Mouse (Mus musculus) testis, adult 2 months (tissue): Measurements from ENCODE around the gene Ubr4. TPM values are rescaled to one million over a fixed set of nuclear protein-coding genes. Genes with fewer than 3 reads are reported as not detected.

Experiments used
- H3K27ac ChIP-seq: fragments of 200-500 bp; 2 replicates; pipeline ENCODE4 v1.5.1; 2012; ENCODE audit warnings: low read depth, low read length; ENCODE audit not compliant: control insufficient read depth, insufficient read depth
- H3K27me3 ChIP-seq: fragments of 200-500 bp; 2 replicates; pipeline ENCODE4 v1.6.1; 2012; ENCODE audit warnings: mild to moderate bottlenecking, low read length, moderate library complexity; ENCODE audit not compliant: control insufficient read depth, insufficient read depth
- H3K36me3 ChIP-seq: fragments of 200-500 bp; 2 replicates; pipeline ENCODE4 v1.6.1; 2012; ENCODE audit warnings: mild to moderate bottlenecking, low read length; ENCODE audit not compliant: control insufficient read depth, insufficient read depth
- H3K4me1 ChIP-seq: fragments of 200-500 bp; 2 replicates; pipeline ENCODE4 v1.6.1; 2012; ENCODE audit warnings: low read length; ENCODE audit not compliant: control insufficient read depth, insufficient read depth
- H3K4me3 ChIP-seq: fragments of 200-500 bp; 2 replicates; pipeline ENCODE4 v1.5.1; 2012; ENCODE audit warnings: low read depth, mild to moderate bottlenecking, low read length, moderate library complexity, mixed read lengths; ENCODE audit not compliant: control insufficient read depth
- CTCF ChIP-seq: fragments of 200-500 bp; IDR thresholded peaks from 2 replicates; pipeline ENCODE4 v1.5.1; 2012; ENCODE audit warnings: low read depth, mild to moderate bottlenecking, inconsistent platforms, low read length, moderate library complexity; ENCODE audit not compliant: control insufficient read depth, insufficient read depth, insufficient replicate concordance
- POLR2A ChIP-seq: fragments of 200-500 bp; IDR thresholded peaks from 2 replicates; pipeline ENCODE4 v1.6.1; 2012; ENCODE audit warnings: low read depth, mild to moderate bottlenecking, inconsistent platforms, low read length, moderate library complexity; ENCODE audit not compliant: control insufficient read depth
- polyA plus RNA-seq: library from polyadenylated mRNA; depleted of rRNA; stranded (reverse); fragments of >200 nt; gene quantifications from 2 replicates; pipeline ENCODE4 v1.2.3, GENCODE M21; 2012

The Ubr4 gene
- polyA plus RNA-seq, 1 experiment = 312 TPM

DNA sequence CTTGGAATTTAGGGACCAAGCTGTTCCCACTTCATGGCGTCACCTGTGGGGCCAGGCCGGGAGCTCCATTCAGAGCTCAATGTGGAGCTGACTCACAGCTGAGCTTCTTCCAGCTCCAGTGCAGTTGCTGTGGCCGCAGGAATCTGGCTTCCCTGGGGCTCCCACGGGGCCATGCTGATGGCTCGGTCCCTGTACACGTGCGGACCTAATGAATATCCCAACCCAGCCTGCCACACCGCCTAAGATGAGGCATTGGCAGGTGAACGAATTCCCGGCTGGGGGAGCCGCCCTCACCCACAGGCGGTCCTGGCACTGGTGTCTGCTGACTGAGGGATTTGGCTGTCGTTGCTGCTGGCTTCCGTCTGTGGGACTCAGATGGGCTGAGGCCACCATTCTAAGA lies 148.4 kb downstream of the Ubr4 start:
- no peak overlapping the region for H3K4me3 ChIP-seq

GRCm38 (mm10) chr4:139501702-139502101 lies 149.3 kb downstream of the Ubr4 start:
- Histone ChIP-seq H3K4me1 (no peaks in the 10 kb centered on the region), H3K27me3 (no peaks in the 10 kb centered on the region), H3K36me3 (no peaks in the 10 kb centered on the region), H3K27ac (no peak overlapping the region), H3K4me3 (no peak overlapping the region)
- TF ChIP-seq CTCF (no peak), POLR2A (no peak)

More for the DNA sequence above, 148.4 kb downstream of the Ubr4 start:
- Histone ChIP-seq H3K27ac (no peak overlapping the region), H3K27me3 (no peaks in the 10 kb centered on the region), H3K4me1 (no peaks in the 10 kb centered on the region), H3K36me3 (no peaks in the 10 kb centered on the region)
- TF ChIP-seq CTCF (no peak), POLR2A (no peak)

DNA sequence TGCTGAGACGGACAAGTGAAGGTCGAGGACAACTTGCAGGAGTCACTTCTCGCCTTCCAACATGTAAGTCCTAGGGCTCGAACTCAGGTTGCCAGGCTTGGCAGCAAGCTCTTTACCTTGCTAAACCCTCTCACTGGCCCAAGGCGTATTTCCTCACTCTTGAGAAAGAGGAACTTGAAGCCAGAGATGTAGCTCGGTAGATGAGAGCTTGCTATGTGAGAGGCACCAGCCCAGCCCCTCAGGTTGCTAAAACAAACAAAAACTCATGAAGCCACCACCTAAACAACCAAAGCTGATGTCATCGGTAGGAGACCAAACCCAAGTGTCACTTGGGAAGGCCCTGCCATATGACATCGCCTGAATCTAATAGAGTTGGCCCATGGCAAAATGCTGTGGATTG lies 151.5 kb downstream of the Ubr4 start:
- no peaks in the 10 kb centered on the region for H3K27me3 ChIP-seq
- no peak overlapping the region for H3K4me3 ChIP-seq
- TF ChIP-seq CTCF (no peak), POLR2A (no peak)
- H3K4me1 ChIP-seq = peaks cover under 1% of the 10 kb centered on the region; the same call in 1 of the 2 replicates
- no peak overlapping the region for H3K27ac ChIP-seq
- H3K36me3 ChIP-seq = no peaks in the 10 kb centered on the region

DNA sequence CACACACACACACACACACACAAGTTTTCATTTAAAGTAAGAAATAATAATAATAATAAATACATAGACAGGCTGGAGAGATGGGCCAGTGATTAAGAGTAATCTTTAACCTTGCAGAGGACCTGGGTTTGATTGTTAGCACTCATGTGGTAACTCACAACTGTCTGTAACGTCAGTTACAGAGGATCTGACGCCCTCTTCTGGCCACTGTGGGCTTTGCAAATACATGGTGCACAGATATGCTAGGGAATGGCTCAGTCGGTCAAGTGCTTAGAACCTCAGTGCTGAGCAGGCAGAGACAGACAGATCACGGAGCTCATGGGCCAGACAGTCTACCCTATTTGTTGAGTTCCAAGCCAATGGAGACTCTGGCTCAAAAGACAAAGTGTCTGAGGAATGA lies 153.3 kb downstream of the Ubr4 start:
- Histone ChIP-seq H3K4me1 (peaks cover 7% of the 10 kb centered on the region), H3K27me3 (no peaks in the 10 kb centered on the region), H3K27ac (no peak overlapping the region), H3K36me3 (no peaks in the 10 kb centered on the region), H3K4me3 (no peak overlapping the region)
- TF ChIP-seq POLR2A = no peak
- no peak for TF ChIP-seq CTCF

GRCm38 (mm10) chr4:139506727-139507126 lies 154.3 kb downstream of the Ubr4 start:
- no peaks in the 10 kb centered on the region for H3K27me3 ChIP-seq
- H3K27ac ChIP-seq = no peak overlapping the region
- H3K4me1 ChIP-seq = peaks cover 7% of the 10 kb centered on the region
- no peak overlapping the region for H3K4me3 ChIP-seq
- no peak for TF ChIP-seq POLR2A
- no peak for TF ChIP-seq CTCF
- no peaks in the 10 kb centered on the region for H3K36me3 ChIP-seq

DNA sequence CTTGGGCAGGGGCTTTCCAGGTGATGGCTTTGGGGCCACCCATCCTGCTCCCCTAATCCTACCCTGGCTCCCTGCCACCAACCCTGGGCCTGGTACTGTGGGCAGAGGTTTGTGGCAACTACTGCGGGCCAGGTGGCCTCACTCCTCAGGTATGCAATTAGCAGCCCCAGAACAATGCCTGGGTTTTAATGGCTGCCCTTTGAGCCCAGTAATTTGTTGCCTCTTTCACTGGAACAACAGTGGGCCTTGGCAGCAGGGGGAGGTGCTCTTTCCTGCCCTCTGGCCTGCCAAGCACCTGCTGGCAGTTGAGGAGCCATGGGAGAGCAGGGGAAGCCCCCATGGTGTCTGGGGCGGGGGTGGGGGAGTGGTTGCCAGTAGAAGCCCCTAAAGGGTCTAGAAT lies 156.7 kb downstream of the Ubr4 start:
- TF ChIP-seq POLR2A (no peak), CTCF (no peak)
- Histone ChIP-seq H3K4me1 (peaks cover 7% of the 10 kb centered on the region), H3K27me3 (no peaks in the 10 kb centered on the region), H3K36me3 (no peaks in the 10 kb centered on the region), H3K4me3 (no peak overlapping the region), H3K27ac (no peak overlapping the region)

- Histone ChIP-seq H3K36me3 (no peaks in the 10 kb centered on the region), H3K4me1 (peaks cover 7% of the 10 kb centered on the region), H3K27me3 (no peaks in the 10 kb centered on the region), H3K27ac (no peak overlapping the region), H3K4me3 (no peak overlapping the region)
- TF ChIP-seq CTCF (no peak), POLR2A (no peak)
These were observed 159.1 kb downstream of the Ubr4 start for GRCm38 (mm10) chr4:139511557-139511956.

DNA sequence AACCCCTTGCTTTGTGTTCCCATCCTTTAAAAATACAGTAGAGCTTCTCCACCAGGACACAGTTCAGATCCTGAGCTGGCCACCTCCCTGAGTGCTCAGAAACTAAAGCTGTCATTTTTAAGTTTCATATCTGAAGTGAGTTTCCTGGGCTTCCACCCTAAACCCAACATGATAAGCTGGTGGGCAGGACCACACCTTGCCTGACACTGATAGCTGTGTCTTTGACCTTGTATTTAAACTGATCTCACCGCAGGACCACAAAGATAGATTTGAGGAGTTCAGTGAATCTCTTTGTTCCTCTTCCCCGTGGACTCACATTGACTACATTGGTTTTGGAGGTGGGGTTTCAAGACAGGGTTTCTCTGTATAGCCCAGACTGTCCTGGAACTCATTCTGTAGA lies 160.6 kb downstream of the Ubr4 start:
- H3K27ac ChIP-seq = no peak overlapping the region

GRCm38 (mm10) chr4:139519221-139519620 lies 166.8 kb downstream of the Ubr4 start:
- no peaks in the 10 kb centered on the region for H3K36me3 ChIP-seq
- no peak overlapping the region for H3K27ac ChIP-seq
- no peak overlapping the region for H3K4me3 ChIP-seq
- TF ChIP-seq CTCF (no peak), POLR2A (no peak)
- H3K27me3 ChIP-seq = no peaks in the 10 kb centered on the region
- H3K4me1 ChIP-seq = no peaks in the 10 kb centered on the region

More for the DNA sequence above, 160.6 kb downstream of the Ubr4 start:
- Histone ChIP-seq H3K4me3 (no peak overlapping the region), H3K4me1 (peaks cover 7% of the 10 kb centered on the region), H3K27me3 (no peaks in the 10 kb centered on the region), H3K36me3 (no peaks in the 10 kb centered on the region)
- TF ChIP-seq CTCF (no peak), POLR2A (no peak)
